14 mouse cellular contexts compared by ENCODE assay signal in the genomic region with DNA sequence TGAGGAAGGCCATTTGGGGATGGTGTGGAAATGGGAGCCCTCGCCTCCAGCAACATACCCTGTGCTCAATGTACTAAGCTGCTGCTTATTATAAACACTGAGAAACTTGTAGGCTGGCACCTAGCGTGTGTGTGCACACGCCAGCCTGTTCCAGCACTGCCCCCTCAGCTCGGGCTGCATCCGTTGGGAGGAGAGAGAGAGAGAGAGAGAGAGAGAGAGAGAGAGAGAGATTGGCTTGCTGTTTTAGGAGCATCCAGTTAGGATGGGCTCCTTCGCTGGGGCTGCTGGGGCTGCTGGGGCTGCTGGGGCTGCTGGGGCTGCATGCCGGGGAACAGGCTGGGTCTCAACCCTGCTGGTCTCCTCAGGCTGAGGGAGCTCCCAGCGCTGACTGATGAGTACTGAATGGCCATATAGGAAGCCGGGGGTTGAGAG. TPM values are rescaled to one million over a fixed set of nuclear protein-coding genes. Genes with fewer than 3 reads are reported as not detected.
DNase-seq lines count a peak whose midpoint lies in the region; ATAC-seq and TF ChIP-seq lines count a peak whose summit lies in the region.
"Had no signal": no experiment of that assay in that cellular context is flagged by ENCODE, and none has a peak within 500 bp of the region (broad histone marks: within the 10 kb centered on the region; RNA-seq: fewer than 3 reads in every experiment).

No protein-coding gene starts in this region.

- no peak for TF ChIP-seq CTCF in hindbrain, postnatal 0 days (IDR thresholded peaks at IDR 0.05; ENCODE audit: low read depth)

- H3K9ac ChIP-seq in embryonic facial prominence, embryonic 13.5 days, result 0 out of 2 replicates have a peak overlapping the region, but pooled peaks have one; percentile 36
- H3K9ac ChIP-seq in hindbrain, postnatal 0 days (replicated peaks; ENCODE audit: low read length), result no peak overlapping the region
- H3K9ac ChIP-seq in hindbrain, embryonic 12.5 days, result no peak overlapping the region

- WGBS in embryonic facial prominence, embryonic 13.5 days, result 73% methylated on average over 9 of the region's 9 CpGs
- 72% methylated on average over 9 of the region's 9 CpGs for WGBS in embryonic facial prominence, embryonic 10.5 days
- WGBS in hindbrain, postnatal 0 days, result 59% methylated on average over 9 of the region's 9 CpGs
- 84% methylated on average over 8 of the region's 9 CpGs for WGBS in hindbrain, embryonic 12.5 days

- H3K27me3 ChIP-seq in embryonic facial prominence, embryonic 13.5 days, result no peaks in the 10 kb centered on the region
- H3K27me3 ChIP-seq in embryonic facial prominence, embryonic 10.5 days (replicated peaks; ENCODE audit: low read depth, poor library complexity, severe bottlenecking), result peaks cover 16% of the 10 kb centered on the region; the same call in 1 of the 2 replicates
- no peaks in the 10 kb centered on the region for H3K27me3 ChIP-seq in hindbrain, postnatal 0 days (ENCODE audit: insufficient read depth, low read length)
- peaks cover 7% of the 10 kb centered on the region; the same call in 1 of the 2 replicates for H3K27me3 ChIP-seq in hindbrain, embryonic 12.5 days

- no peak for DNase-seq in embryonic facial prominence, embryonic 10.5 days (ENCODE audit: low spot score)
- DNase-seq in hindbrain, postnatal 0 days (ENCODE audit: low spot score), result no peak
- DNase-seq in right cerebral cortex, adult 2 months (ENCODE audit: low spot score in 2 of 2), result peak; percentile 62 to 70
- no peak for DNase-seq in right cerebral cortex, postnatal 4 days
- peak; percentile 67 for DNase-seq in right cerebral cortex, postnatal 25 days
- DNase-seq in heart, adult 11 months, result no peak
- DNase-seq: B cell, adult 2 months; gastrocnemius, postnatal 14 days; kidney, postnatal 4 days; thymus, postnatal 36 days had no signal

- ATAC-seq in embryonic facial prominence, embryonic 13.5 days (ENCODE audit: insufficient number of reproducible peaks, insufficient read depth, low FRiP score, low TSS enrichment, low read depth), result no peak
- no peak for ATAC-seq in hindbrain, postnatal 0 days
- no peak for ATAC-seq in hindbrain, embryonic 12.5 days (ENCODE audit: low FRiP score)
- ATAC-seq: intestine, embryonic 16.5 days had no signal

- no peaks in the 10 kb centered on the region for H3K9me3 ChIP-seq in embryonic facial prominence, embryonic 13.5 days
- no peaks in the 10 kb centered on the region for H3K9me3 ChIP-seq in embryonic facial prominence, embryonic 10.5 days
- no peaks in the 10 kb centered on the region for H3K9me3 ChIP-seq in hindbrain, postnatal 0 days (ENCODE audit: low read length)
- H3K9me3 ChIP-seq in hindbrain, embryonic 12.5 days (replicated peaks), result no peaks in the 10 kb centered on the region

- peaks cover 11% of the 10 kb centered on the region for H3K36me3 ChIP-seq in embryonic facial prominence, embryonic 13.5 days
- H3K36me3 ChIP-seq in embryonic facial prominence, embryonic 10.5 days (replicated peaks), result 0 out of 2 replicates have a peak, but pooled peaks cover under 1% of the 10 kb centered on the region
- no peaks in the 10 kb centered on the region; the same call in 1 of the 2 replicates for H3K36me3 ChIP-seq in hindbrain, postnatal 0 days (ENCODE audit: insufficient read depth, low read length)
- H3K36me3 ChIP-seq in hindbrain, embryonic 12.5 days, result peaks cover under 1% of the 10 kb centered on the region; the same call in 1 of the 2 replicates

- H3K27ac ChIP-seq in embryonic facial prominence, embryonic 13.5 days, result no peak overlapping the region
- no peak overlapping the region for H3K27ac ChIP-seq in embryonic facial prominence, embryonic 10.5 days (replicated peaks)
- peak overlapping the region; percentile 82; the same call in 1 of the 2 replicates for H3K27ac ChIP-seq in hindbrain, postnatal 0 days
- H3K27ac ChIP-seq in hindbrain, embryonic 12.5 days, result no peak overlapping the region

- H3K4me2 ChIP-seq in embryonic facial prominence, embryonic 13.5 days, result no peak overlapping the region
- H3K4me2 ChIP-seq in hindbrain, postnatal 0 days (ENCODE audit: low read depth, low read length), result no peak overlapping the region
- H3K4me2 ChIP-seq in hindbrain, embryonic 12.5 days (replicated peaks), result no peak overlapping the region
- H3K4me2 ChIP-seq: liver, embryonic 11.5 days had no signal

- peaks cover 47% of the 10 kb centered on the region for H3K4me1 ChIP-seq in embryonic facial prominence, embryonic 13.5 days
- peaks cover 56% of the 10 kb centered on the region for H3K4me1 ChIP-seq in embryonic facial prominence, embryonic 10.5 days
- peaks cover 49% of the 10 kb centered on the region for H3K4me1 ChIP-seq in hindbrain, postnatal 0 days (ENCODE audit: insufficient read depth, low read length)
- H3K4me1 ChIP-seq in hindbrain, embryonic 12.5 days, result peaks cover 72% of the 10 kb centered on the region

- H3K4me3 ChIP-seq in embryonic facial prominence, embryonic 13.5 days, result no peak overlapping the region
- no peak overlapping the region for H3K4me3 ChIP-seq in embryonic facial prominence, embryonic 10.5 days
- H3K4me3 ChIP-seq in hindbrain, postnatal 0 days (ENCODE audit: low read length), result no peak overlapping the region
- no peak overlapping the region for H3K4me3 ChIP-seq in hindbrain, embryonic 12.5 days

RNA-seq across cellular contexts. Expression of a gene that starts 8.3 kb away (rescaled TPM):
- 3.7 and 4.0 TPM in 2 replicates for polyA plus RNA-seq in embryonic facial prominence, embryonic 13.5 days (2015; fragmentation: Nextera tagmentation; extraction: Ambion mirVana)
- 4.1 and 4.8 TPM in 2 replicates for polyA plus RNA-seq in embryonic facial prominence, embryonic 10.5 days (2016; fragmentation: Nextera tagmentation; extraction: Ambion mirVana)
- total RNA-seq in hindbrain, postnatal 0 days (2014; rRNA removed), result 355 and 367 TPM in 2 replicates
- polyA plus RNA-seq in hindbrain, postnatal 0 days (2015; fragmentation: Nextera tagmentation; extraction: Ambion mirVana), result 65.1 and 69.3 TPM in 2 replicates
- polyA plus RNA-seq in hindbrain, embryonic 12.5 days (2016; fragmentation: Nextera tagmentation; extraction: Ambion mirVana), result 76.3 and 77.3 TPM in 2 replicates

RNA-seq across cellular contexts. Expression of a gene that starts 56.7 kb away (rescaled TPM):
- polyA plus RNA-seq in embryonic facial prominence, embryonic 13.5 days (2015; fragmentation: Nextera tagmentation; extraction: Ambion mirVana), result 288 and 317 TPM in 2 replicates
- polyA plus RNA-seq in embryonic facial prominence, embryonic 10.5 days (2016; fragmentation: Nextera tagmentation; extraction: Ambion mirVana), result 387 and 388 TPM in 2 replicates
- 31.2 and 35.1 TPM in 2 replicates for total RNA-seq in hindbrain, postnatal 0 days (2014; rRNA removed)
- 272 and 284 TPM in 2 replicates for polyA plus RNA-seq in hindbrain, postnatal 0 days (2015; fragmentation: Nextera tagmentation; extraction: Ambion mirVana)
- polyA plus RNA-seq in hindbrain, embryonic 12.5 days (2016; fragmentation: Nextera tagmentation; extraction: Ambion mirVana), result 316 and 330 TPM in 2 replicates

Comparison
In these comparisons a context has a peak if more than half of its experiments do, and no peak if none do; other contexts are left out.
1. DNase-seq: peak in right cerebral cortex, adult 2 months (2 of 2) and right cerebral cortex, postnatal 25 days (single experiment); none in embryonic facial prominence, embryonic 10.5 days (single experiment), hindbrain, postnatal 0 days (single experiment), right cerebral cortex, postnatal 4 days (single experiment) and heart, adult 11 months (single experiment).
2. RNA of a gene that starts 8.3 kb away (polyA plus RNA-seq): 76.3 to 77.3 TPM in hindbrain, embryonic 12.5 days and 65.1 to 69.3 TPM in hindbrain, postnatal 0 days; 4.1 to 4.8 TPM in embryonic facial prominence, embryonic 10.5 days and 3.7 to 4.0 TPM in embryonic facial prominence, embryonic 13.5 days; every median in the first group is over 10 times any median in the second.